Mouse (Mus musculus): Measurements from ENCODE around the gene Erich6. TPM values are rescaled to one million over a fixed set of nuclear protein-coding genes. Genes with fewer than 3 reads are reported as not detected.
"Not testable (repeated sequence)": the region's sequence is repeated elsewhere in the genome, so short reads cannot be mapped to it uniquely, and the experiment has no call there.

The Erich6 gene
- polyA plus RNA-seq, 1 experiment: not detected

DNA sequence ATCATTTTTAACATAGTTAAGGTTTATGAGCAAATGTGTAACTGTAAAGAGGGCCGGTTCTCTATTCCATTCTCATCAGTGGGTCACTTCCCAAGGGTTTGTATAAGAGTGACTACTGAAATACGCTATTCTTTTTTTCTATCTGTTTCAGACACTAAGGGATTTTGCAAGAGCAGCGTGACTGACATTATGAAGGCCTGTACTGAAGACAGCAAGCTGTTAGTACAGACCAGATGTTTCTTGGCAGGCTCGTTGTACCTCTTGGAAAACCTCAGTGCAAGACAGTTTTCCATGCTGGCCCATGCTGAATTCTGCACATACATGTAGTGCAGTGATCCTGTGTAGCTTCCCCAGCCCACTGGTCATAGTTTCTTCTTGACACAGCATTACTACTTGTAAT is 46.5 kb downstream of the Erich6 start:
- H3K27ac ChIP-seq (replicated peaks; ENCODE audit: low read depth, low read length); H3K4me1 ChIP-seq (ENCODE audit: control insufficient read depth, insufficient read depth, insufficient read length, low read length); H3K4me3 ChIP-seq (ENCODE audit: insufficient read depth, low read depth, low read length): not testable (repeated sequence)

DNA sequence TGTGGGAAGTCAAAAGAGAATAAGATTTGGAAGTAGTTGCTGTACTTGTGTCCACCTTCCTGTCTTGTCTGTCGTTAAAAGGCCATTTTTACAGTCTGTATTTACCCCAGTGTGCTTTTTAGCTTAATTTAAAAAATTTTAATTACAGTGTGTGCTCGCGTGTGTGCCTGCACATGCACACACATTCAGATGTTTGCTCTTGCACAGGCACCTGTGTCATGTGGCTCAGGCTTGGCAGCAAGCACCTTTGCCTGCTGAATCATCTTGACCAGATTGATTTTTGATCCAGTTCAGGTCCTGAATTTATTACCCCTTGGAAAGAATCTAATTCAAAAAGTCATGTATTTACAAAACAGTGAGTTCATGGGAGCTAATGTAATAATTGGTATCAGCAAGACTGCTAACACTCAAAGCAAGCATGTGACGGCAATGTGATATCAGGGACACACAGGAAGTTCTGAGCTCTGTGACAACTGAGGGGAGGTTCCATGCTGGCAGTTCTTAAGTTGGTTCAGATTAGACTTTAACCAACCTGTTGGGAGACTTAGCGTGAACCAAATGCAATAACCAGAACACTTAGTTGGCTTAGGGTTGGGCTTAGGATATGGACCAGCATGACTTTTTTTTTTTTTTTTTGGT is 54.1 kb downstream of the Erich6 start:
- no peak overlapping the region for H3K4me3 ChIP-seq (ENCODE audit: insufficient read depth, low read depth, low read length)
- no peak overlapping the region for H3K27ac ChIP-seq (replicated peaks; ENCODE audit: low read depth, low read length)

DNA sequence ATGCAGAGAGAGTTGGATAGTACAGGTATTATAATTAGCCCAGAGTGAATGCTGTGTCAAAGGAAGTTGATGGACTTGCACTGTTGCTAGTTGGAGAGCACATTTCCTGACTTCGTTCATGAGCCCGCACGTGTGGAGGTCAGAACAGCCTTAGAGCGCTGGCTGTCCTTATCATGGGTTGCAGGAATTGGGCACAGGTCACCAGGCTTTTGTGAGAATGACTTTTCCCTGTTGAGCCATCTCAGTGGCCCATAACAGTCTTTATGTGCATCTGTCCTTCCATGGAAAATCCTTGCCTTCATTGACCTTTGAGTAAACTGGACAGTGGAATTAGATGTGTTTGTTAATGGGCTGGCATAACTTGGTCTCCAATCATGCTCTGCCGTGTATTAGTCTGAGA is 54.7 kb downstream of the Erich6 start:
- peaks cover 21% of the 10 kb centered on the region for H3K4me1 ChIP-seq (ENCODE audit: control insufficient read depth, insufficient read depth, insufficient read length, low read length)
- H3K27ac ChIP-seq (replicated peaks; ENCODE audit: low read depth, low read length): no peak overlapping the region
- H3K4me3 ChIP-seq (ENCODE audit: insufficient read depth, low read depth, low read length): no peak overlapping the region

More for the DNA sequence above, 54.1 kb downstream of the Erich6 start:
- H3K4me1 ChIP-seq (ENCODE audit: control insufficient read depth, insufficient read depth, insufficient read length, low read length): peaks cover 21% of the 10 kb centered on the region

DNA sequence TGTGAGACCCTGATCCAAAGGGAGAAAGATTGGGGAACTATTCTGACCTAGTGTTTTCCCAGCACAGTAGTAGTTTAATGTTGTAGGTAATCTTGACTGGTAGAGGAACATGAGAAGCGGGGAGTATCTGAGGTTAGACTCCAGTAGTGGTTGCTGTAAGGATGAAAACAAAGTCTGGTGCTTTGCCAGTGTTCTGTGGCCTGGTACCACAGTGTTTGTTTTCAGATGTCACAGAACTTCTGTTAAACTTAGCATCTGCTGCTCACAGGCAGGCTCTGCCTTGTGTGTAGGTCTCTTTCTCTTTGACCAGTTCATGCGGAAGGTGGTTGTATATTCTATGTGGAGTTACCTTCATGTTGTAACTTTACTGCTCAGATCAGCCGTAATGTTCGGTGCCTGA is 55.5 kb downstream of the Erich6 start:
- Histone ChIP-seq H3K4me3 (ENCODE audit: insufficient read depth, low read depth, low read length) (no peak overlapping the region), H3K27ac (replicated peaks; ENCODE audit: low read depth, low read length) (no peak overlapping the region), H3K4me1 (ENCODE audit: control insufficient read depth, insufficient read depth, insufficient read length, low read length) (peaks cover 21% of the 10 kb centered on the region)

DNA sequence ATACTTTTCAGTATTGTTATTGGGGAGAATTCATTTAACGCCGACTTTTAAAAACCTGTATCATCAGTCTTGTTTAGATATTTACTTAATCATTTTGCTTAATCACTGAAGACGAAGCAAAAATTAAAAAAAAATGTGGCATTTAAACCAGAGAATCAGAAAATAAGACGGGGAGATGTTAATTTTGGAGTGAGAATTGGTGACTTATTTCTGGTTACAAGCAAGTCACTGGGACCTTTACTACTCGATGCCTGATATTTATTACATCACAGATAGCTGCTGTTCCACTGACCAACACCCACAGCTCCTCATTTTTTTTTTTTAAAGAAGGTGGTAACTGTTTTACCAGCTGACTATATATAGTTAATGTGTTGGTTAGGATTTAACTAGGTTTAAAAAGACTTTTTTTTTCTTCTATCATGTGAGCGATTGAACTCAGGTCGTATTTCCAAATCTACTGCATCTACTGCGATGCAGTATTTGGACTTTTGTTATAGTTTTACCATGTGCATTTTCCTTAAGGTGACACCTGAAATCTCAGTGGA is 59.4 kb downstream of the Erich6 start:
- H3K4me1 ChIP-seq (ENCODE audit: control insufficient read depth, insufficient read depth, insufficient read length, low read length): peaks cover 14% of the 10 kb centered on the region
- H3K4me3 ChIP-seq (ENCODE audit: insufficient read depth, low read depth, low read length): peak overlapping the region; percentile 87; the same call in 1 of the 2 replicates
- no peak overlapping the region for H3K27ac ChIP-seq (replicated peaks; ENCODE audit: low read depth, low read length)

DNA sequence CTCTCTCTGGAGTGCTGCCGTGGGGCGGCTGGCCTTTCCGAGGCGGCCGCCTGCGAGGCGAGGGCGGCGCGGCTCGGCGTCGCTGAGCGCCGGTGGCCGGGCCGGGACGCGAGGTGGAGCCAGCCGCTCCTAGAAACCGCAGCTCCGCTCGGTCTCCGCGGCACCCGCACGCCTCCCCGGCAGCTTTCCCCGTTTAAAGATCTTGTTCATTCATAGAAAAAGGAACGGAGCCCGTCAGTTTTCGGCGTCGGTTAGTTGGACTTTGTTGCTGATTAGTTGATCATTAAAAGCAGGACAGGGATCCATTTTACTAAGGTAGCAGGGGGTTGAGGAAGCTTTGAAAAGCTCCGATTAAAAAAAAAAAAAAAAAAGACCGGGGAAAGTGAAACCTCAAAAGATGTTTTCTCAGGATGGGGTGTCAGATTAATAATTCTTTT is 59.9 kb downstream of the Erich6 start:
- peak overlapping the region; percentile 85 for H3K27ac ChIP-seq (replicated peaks; ENCODE audit: low read depth, low read length)
- peaks cover 9% of the 10 kb centered on the region; the same call in 1 of the 2 replicates for H3K4me1 ChIP-seq (ENCODE audit: control insufficient read depth, insufficient read depth, insufficient read length, low read length)
- peak overlapping the region; percentile 87 for H3K4me3 ChIP-seq (ENCODE audit: insufficient read depth, low read depth, low read length)

DNA sequence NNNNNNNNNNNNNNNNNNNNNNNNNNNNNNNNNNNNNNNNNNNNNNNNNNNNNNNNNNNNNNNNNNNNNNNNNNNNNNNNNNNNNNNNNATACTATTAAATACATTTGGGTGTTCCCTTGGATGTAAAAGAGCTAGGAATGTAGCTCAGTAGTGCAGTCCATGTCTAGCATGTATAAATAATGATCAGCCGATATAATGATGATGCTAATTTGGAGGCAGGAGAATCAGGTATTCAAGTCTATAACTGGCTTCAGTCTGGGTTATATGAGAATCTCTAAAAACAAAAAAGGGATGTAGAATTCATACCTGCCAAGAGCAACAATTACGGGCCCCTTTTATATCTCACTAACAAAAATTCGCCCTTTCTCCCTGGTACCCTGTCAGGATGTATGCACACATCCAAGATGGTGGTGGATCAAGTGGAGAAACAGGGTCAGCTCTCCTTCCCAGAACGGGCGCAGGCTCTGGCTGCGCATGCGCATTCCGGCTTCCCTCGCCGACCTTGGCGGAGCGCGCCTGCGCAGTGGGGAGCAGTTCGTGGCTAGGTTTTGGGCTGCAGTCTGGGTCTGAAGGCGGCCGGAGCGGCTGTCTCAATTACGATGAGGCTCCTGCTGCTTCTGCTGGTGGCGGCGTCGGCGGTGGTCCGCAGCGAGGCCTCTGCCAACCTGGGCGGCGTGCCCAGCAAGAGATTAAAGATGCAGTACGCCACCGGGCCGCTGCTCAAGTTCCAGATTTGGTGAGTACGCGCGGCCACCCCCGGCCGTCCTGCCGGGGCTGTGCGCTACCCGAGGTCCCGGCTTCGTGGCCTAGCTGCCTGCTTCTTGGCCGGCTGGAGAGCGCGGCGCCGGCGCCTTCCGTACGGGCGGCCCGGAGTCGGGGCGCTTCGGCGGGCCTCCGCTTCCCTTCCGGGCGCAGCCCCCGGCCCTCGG is 60.6 kb downstream of the Erich6 start, which contains the start of gene Selenot:
Selenot (plus strand) TSS at position 500 of the 930 bp plus-strand sequence.
- peaks cover 6% of the 10 kb centered on the region; the same call in 1 of the 2 replicates for H3K4me1 ChIP-seq (ENCODE audit: control insufficient read depth, insufficient read depth, insufficient read length, low read length)
- H3K4me3 ChIP-seq (ENCODE audit: insufficient read depth, low read depth, low read length): peak within 1 kb of the TSS; percentile 87

DNA sequence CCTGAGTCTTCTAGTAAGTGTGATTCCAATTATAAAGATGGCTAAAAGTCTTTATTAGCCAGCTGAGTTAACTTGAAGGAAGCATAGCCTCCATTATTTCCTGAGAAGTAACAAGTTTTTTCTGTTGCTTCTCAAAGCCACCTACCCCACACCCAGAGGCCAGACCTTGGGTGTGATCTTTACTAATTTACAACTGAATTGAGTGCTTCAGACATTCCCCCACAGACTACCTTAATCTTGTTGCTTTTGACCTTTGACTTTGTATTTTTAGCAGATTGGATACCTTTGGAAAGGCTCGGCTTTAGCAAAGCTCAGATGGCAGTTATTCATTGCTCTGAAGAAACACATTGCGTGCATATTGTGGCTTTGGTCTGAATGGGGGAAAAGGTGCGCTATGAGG is 66.2 kb downstream of the Erich6 start:
- no peak overlapping the region for H3K4me3 ChIP-seq (ENCODE audit: insufficient read depth, low read depth, low read length)
- no peaks in the 10 kb centered on the region for H3K4me1 ChIP-seq (ENCODE audit: control insufficient read depth, insufficient read depth, insufficient read length, low read length)
- no peak overlapping the region for H3K27ac ChIP-seq (replicated peaks; ENCODE audit: low read depth, low read length)

More for the DNA sequence above, 60.6 kb downstream of the Erich6 start, which contains the start of gene Selenot:
- peak within 1 kb of the TSS; percentile 85 for H3K27ac ChIP-seq (replicated peaks; ENCODE audit: low read depth, low read length)

Other genes with a start within 250 kb of the Erich6 start
- gene Tsc22d2, start 222.5 kb downstream of the Erich6 start, polyA plus RNA-seq (2012; ENCODE audit: insufficient read depth, insufficient read length, missing spikeins): 11.3 and 12.0 TPM in 2 replicates
- gene Eif2a, start 111.4 kb downstream of the Erich6 start, polyA plus RNA-seq (2012; ENCODE audit: insufficient read depth, insufficient read length, missing spikeins): 45.7 and 62.6 TPM in 2 replicates
- 69.9 and 75.3 TPM in 2 replicates for gene Serp1, start 111.3 kb downstream of the Erich6 start, polyA plus RNA-seq (2012; ENCODE audit: insufficient read depth, insufficient read length, missing spikeins)
- 117 and 122 TPM in 2 replicates for gene Selenot, start 60.6 kb downstream of the Erich6 start, polyA plus RNA-seq (2012; ENCODE audit: insufficient read depth, insufficient read length, missing spikeins)
- 3.3 and 5.4 TPM in 2 replicates for gene Siah2, start 55.2 kb upstream of the Erich6 start, polyA plus RNA-seq (2012; ENCODE audit: insufficient read depth, insufficient read length, missing spikeins)
- gene Mindy4b-ps, start 185.1 kb upstream of the Erich6 start, polyA plus RNA-seq (2012; ENCODE audit: insufficient read depth, insufficient read length, missing spikeins): not detected in 2 replicates
- not detected in 2 replicates for gene Clrn1, start 248.1 kb upstream of the Erich6 start, polyA plus RNA-seq (2012; ENCODE audit: insufficient read depth, insufficient read length, missing spikeins)

All from brown adipose tissue, adult 24 weeks (tissue).